Mouse (Mus musculus): ENCODE data around the gene Actn3. TPM values are rescaled to one million over a fixed set of nuclear protein-coding genes. Genes with fewer than 3 reads are reported as not detected.
A peak's percentile ranks its signal among the peaks of the same experiment; 100 is the strongest.

Gene Actn3
- polyA plus RNA-seq, 1 experiment = 0.06 TPM

DNA sequence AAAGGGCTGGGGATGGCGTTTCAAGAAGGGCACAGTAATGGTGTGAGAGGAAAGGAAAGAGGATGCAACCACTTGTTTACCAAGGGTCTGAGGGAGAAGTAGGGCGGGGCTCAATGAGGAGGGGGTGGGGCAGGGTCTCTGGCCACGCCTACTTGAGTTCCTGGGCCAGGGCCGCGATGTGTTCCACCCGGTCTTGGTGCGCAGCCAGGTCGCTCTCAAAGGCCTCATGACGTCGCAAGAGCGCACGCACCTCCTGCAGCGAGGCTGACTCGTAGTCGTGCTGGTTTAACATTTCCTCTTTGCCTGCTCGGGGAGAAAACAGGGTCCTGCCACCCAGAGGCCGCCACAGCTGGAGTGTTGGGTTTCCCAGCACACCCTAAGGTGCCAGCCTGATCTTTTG, 12.6 kb downstream of the Actn3 start:
- Histone ChIP-seq H3K4me1 (peaks cover 10% of the 10 kb centered on the region), H3K4me3 (replicated peaks) (peak overlapping the region; percentile 85), H3K27me3 (replicated peaks) (peaks cover 73% of the 10 kb centered on the region), H3K36me3 (replicated peaks; ENCODE audit: low read length) (no peaks in the 10 kb centered on the region), H3K9me3 (peaks cover 5% of the 10 kb centered on the region; the same call in 1 of the 2 replicates)
- TF ChIP-seq FLI1 (IDR thresholded peaks at IDR 0.05; ENCODE audit: low read length) = no peak
- no peak for TF ChIP-seq GATA1 (IDR thresholded peaks at IDR 0.05; ENCODE audit: borderline replicate concordance, low read length)

DNA sequence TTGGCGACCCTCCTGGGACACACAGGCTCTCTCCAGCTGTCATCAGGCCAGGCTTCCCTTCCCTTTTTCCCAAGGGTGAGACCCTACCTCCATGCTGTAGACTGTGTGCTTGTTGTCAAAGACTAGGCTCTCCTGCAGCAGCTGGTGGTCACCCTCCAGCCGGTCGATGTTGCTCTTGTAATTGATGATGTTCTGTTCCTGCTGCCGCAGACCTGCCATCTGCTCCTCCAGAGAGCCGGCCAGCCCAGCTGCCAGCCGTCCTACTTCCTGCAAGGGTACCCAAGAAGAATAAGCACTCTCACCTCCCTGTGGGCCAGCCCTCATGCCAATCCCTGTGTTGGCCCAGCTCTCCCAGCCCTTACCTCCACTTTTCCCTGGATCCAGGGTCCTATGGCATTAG, 14.7 kb downstream of the Actn3 start:
- Histone ChIP-seq H3K4me3 (replicated peaks) (no peak overlapping the region), H3K27me3 (replicated peaks) (peaks cover 76% of the 10 kb centered on the region), H3K36me3 (replicated peaks; ENCODE audit: low read length) (no peaks in the 10 kb centered on the region), H3K9me3 (peaks cover 5% of the 10 kb centered on the region; the same call in 1 of the 2 replicates), H3K4me1 (peaks cover 10% of the 10 kb centered on the region)
- TF ChIP-seq FLI1 (IDR thresholded peaks at IDR 0.05; ENCODE audit: low read length) = no peak
- TF ChIP-seq GATA1 (IDR thresholded peaks at IDR 0.05; ENCODE audit: borderline replicate concordance, low read length) = no peak

DNA sequence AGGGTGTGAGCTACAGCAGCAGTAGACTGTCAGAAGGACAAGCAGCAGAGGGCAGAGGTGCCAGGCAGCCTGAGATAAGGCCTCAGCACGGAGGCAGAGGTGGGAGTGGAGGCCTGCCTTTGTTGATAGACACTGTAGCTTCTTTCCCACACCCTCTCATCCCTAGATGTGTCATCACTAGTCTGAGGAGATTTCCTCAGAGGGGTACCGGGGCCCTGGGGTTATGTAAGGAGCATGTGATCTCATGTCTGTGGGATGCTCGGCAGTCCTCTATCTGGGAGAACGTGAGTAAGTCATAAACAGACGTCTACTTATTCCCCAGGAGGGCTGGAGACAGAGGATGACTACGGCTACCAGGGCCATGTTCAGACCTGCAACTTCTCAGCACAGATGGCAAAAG, 18.6 kb downstream of the Actn3 start:
- H3K9me3 ChIP-seq = peaks cover 5% of the 10 kb centered on the region; the same call in 1 of the 2 replicates
- TF ChIP-seq GATA1 (IDR thresholded peaks at IDR 0.05; ENCODE audit: borderline replicate concordance, low read length) (no peak), FLI1 (IDR thresholded peaks at IDR 0.05; ENCODE audit: low read length) (no peak)
- H3K36me3 ChIP-seq (replicated peaks; ENCODE audit: low read length) = no peaks in the 10 kb centered on the region
- peaks cover 12% of the 10 kb centered on the region for H3K4me1 ChIP-seq
- H3K4me3 ChIP-seq (replicated peaks) = no peak overlapping the region
- peaks cover 83% of the 10 kb centered on the region for H3K27me3 ChIP-seq (replicated peaks)

DNA sequence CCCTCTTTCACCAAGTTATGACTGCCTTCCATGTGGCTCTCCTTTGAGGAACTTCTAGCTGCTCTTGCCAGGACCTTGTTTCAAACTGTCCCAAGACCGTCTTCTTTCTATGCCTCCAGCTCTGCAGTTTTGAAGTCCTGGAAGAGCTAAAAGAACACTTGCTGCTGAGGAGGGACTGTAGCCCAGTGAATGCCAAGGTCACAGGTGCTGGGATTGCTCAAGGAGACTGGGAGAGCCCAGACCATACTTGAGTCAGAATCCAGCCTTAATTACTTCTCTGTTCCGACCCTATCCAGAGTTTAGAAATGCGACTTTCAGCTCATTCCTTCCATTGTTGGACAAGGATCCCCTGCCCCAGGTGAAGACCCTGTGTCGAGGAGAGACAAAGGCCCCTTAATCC, 21.8 kb downstream of the Actn3 start:
- no peak for TF ChIP-seq FLI1 (IDR thresholded peaks at IDR 0.05; ENCODE audit: low read length)
- TF ChIP-seq GATA1 (IDR thresholded peaks at IDR 0.05; ENCODE audit: borderline replicate concordance, low read length) = no peak
- peaks cover 72% of the 10 kb centered on the region for H3K27me3 ChIP-seq (replicated peaks)
- no peak overlapping the region for H3K4me3 ChIP-seq (replicated peaks)

GRCm38 (mm10) chr19:4855470-4855820, 22.3 kb downstream of the Actn3 start:
- peak overlapping the region; percentile 90 for H3K4me3 ChIP-seq (replicated peaks)
- H3K4me1 ChIP-seq = peaks cover 12% of the 10 kb centered on the region
- no peak for TF ChIP-seq GATA1 (IDR thresholded peaks at IDR 0.05; ENCODE audit: borderline replicate concordance, low read length)
- TF ChIP-seq FLI1 (IDR thresholded peaks at IDR 0.05; ENCODE audit: low read length) = no peak
- peaks cover 75% of the 10 kb centered on the region for H3K27me3 ChIP-seq (replicated peaks)
- H3K9me3 ChIP-seq = no peaks in the 10 kb centered on the region
- no peaks in the 10 kb centered on the region for H3K36me3 ChIP-seq (replicated peaks; ENCODE audit: low read length)

More for the DNA sequence above, 21.8 kb downstream of the Actn3 start:
- Histone ChIP-seq H3K36me3 (replicated peaks; ENCODE audit: low read length) (no peaks in the 10 kb centered on the region), H3K9me3 (no peaks in the 10 kb centered on the region), H3K4me1 (peaks cover 12% of the 10 kb centered on the region)

- TF ChIP-seq GATA1 (IDR thresholded peaks at IDR 0.05; ENCODE audit: borderline replicate concordance, low read length) = no peak
- no peak for TF ChIP-seq FLI1 (IDR thresholded peaks at IDR 0.05; ENCODE audit: low read length)
- no peaks in the 10 kb centered on the region for H3K36me3 ChIP-seq (replicated peaks; ENCODE audit: low read length)
- H3K9me3 ChIP-seq = no peaks in the 10 kb centered on the region
- H3K4me3 ChIP-seq (replicated peaks) = peak within 1 kb of the TSS; percentile 90
- H3K27me3 ChIP-seq (replicated peaks) = peaks cover 73% of the 10 kb centered on the region
- H3K4me1 ChIP-seq = peaks cover 12% of the 10 kb centered on the region
These were observed 22.9 kb downstream of the Actn3 start, which contains the start of gene Ctsf for GRCm38 (mm10) chr19:4854552-4855469. Ctsf (plus strand) TSS chr19:4855130.

GRCm38 (mm10) chr19:4850281-4850680, 27.4 kb downstream of the Actn3 start:
- H3K9me3 ChIP-seq = no peaks in the 10 kb centered on the region
- peaks cover 8% of the 10 kb centered on the region for H3K4me1 ChIP-seq
- no peak overlapping the region for H3K4me3 ChIP-seq (replicated peaks)
- no peaks in the 10 kb centered on the region for H3K36me3 ChIP-seq (replicated peaks; ENCODE audit: low read length)
- H3K27me3 ChIP-seq (replicated peaks) = peaks cover 48% of the 10 kb centered on the region
- TF ChIP-seq FLI1 (IDR thresholded peaks at IDR 0.05; ENCODE audit: low read length) = no peak
- no peak for TF ChIP-seq GATA1 (IDR thresholded peaks at IDR 0.05; ENCODE audit: borderline replicate concordance, low read length)

- Histone ChIP-seq H3K9me3 (no peaks in the 10 kb centered on the region), H3K36me3 (replicated peaks; ENCODE audit: low read length) (no peaks in the 10 kb centered on the region), H3K4me3 (replicated peaks) (no peak overlapping the region), H3K27me3 (replicated peaks) (peaks cover 45% of the 10 kb centered on the region), H3K4me1 (peaks cover 4% of the 10 kb centered on the region; the same call in 1 of the 2 replicates)
- TF ChIP-seq GATA1 (IDR thresholded peaks at IDR 0.05; ENCODE audit: borderline replicate concordance, low read length) (no peak), FLI1 (IDR thresholded peaks at IDR 0.05; ENCODE audit: low read length) (no peak)
These were observed 27.9 kb downstream of the Actn3 start for GRCm38 (mm10) chr19:4849800-4850199.

DNA sequence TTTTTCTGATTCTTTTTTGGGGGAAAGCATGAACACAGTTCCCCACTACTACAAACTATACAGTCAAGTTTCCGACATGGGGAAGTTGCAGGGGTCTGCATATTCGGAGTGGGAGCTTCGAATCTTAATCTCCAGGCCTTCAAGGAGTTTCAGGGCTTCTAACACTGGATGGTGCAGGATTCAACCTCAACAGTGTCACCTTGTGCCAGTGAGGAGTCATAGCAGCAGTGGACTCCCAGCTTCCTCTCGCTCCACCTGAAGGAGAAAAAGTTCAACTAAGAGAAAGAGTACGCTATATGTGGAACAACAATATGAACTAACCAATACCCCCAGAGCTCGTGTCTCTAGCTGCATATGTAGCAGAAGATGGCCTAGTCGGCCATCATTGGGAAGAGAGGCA, 30.2 kb downstream of the Actn3 start:
- Histone ChIP-seq H3K4me3 (replicated peaks) (no peak overlapping the region), H3K9me3 (no peaks in the 10 kb centered on the region), H3K36me3 (replicated peaks; ENCODE audit: low read length) (no peaks in the 10 kb centered on the region), H3K4me1 (peaks cover 3% of the 10 kb centered on the region; the same call in 1 of the 2 replicates), H3K27me3 (replicated peaks) (peaks cover 35% of the 10 kb centered on the region)
- TF ChIP-seq GATA1 (IDR thresholded peaks at IDR 0.05; ENCODE audit: borderline replicate concordance, low read length) = no peak
- TF ChIP-seq FLI1 (IDR thresholded peaks at IDR 0.05; ENCODE audit: low read length) = no peak

- Histone ChIP-seq H3K27me3 (replicated peaks) (peaks cover 47% of the 10 kb centered on the region), H3K4me3 (replicated peaks) (no peak overlapping the region), H3K4me1 (peaks cover 3% of the 10 kb centered on the region; the same call in 1 of the 2 replicates), H3K9me3 (no peaks in the 10 kb centered on the region), H3K36me3 (replicated peaks; ENCODE audit: low read length) (no peaks in the 10 kb centered on the region)
- no peak for TF ChIP-seq FLI1 (IDR thresholded peaks at IDR 0.05; ENCODE audit: low read length)
- no peak for TF ChIP-seq GATA1 (IDR thresholded peaks at IDR 0.05; ENCODE audit: borderline replicate concordance, low read length)
These were observed 31.9 kb downstream of the Actn3 start for GRCm38 (mm10) chr19:4845846-4846245.

Data from megakaryocyte, embryonic 14.5 days (primary cell).